Mouse (Mus musculus): ENCODE measurements around the gene Yipf2. TPM values are rescaled to one million over a fixed set of nuclear protein-coding genes. Genes with fewer than 3 reads are reported as not detected.

The Yipf2 gene
- total and polyA plus RNA-seq, 3 experiments: 16.6 to 21.2 (median 17.5) TPM

DNA sequence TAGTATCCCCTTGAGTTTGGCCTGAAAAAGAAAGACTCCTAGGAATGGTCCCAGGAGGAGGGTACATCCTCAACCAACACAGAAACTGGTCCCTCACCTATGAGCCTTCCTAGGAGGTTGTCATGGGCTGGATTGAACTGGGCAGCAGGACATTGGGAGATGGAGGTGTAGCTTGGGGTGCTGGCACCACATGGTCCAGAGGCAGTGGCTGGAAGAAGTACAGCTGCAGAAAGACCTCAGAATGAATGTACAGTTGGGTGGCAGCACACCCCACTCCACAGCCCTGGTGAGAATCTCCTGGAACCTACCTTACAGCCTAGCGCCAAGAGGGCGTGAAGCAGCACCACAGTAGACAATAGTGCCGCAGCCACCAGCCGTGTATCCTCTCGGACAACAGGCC, 3.1 kb downstream of the Yipf2 start:
- dilution Hi-C loops (cut with MboI; ENCODE audit: extremely low pct_ligation_motif_present, extremely low pct_unique_long_range_greater_than_20kb, low sequenced_read_pairs): no loop called here
- in situ Hi-C loops (cut with MboI; ENCODE audit: low pct_ligation_motif_present, low pct_unique_long_range_greater_than_20kb, low sequenced_read_pairs): no loop called here
- no peak for DNase-seq (ENCODE audit: extremely low read depth)
- H3K36me3 ChIP-seq (replicated peaks in 1 of 2; ENCODE audit: control insufficient read depth in 1 of 2, insufficient read depth in 1 of 2, low read length in 1 of 2): peaks cover 54 to 65% of the 10 kb centered on the region in 2 experiments
- H3K27me3 ChIP-seq (replicated peaks): no peaks in the 10 kb centered on the region
- no peak for TF ChIP-seq POLR2AphosphoS2 (IDR thresholded peaks at IDR 0.05; ENCODE audit: low read depth, low read length)
- TF ChIP-seq POLR2A (IDR thresholded peaks at IDR 0.05; ENCODE audit: low read depth, low read length): 0 out of 2 replicates have a peak, but pooled peaks have one; percentile 3
- TF ChIP-seq ZMIZ1 (IDR thresholded peaks at IDR 0.05; ENCODE audit: low read depth, low read length): peak; percentile 27; the same call in 1 of the 2 replicates
- peaks cover 14% of the 10 kb centered on the region for H3K79me2 ChIP-seq (replicated peaks; ENCODE audit: control insufficient read depth, extremely low read depth, insufficient read depth, poor library complexity, severe bottlenecking)
- peaks cover 12 to 55% of the 10 kb centered on the region in 2 experiments for H3K4me1 ChIP-seq (ENCODE audit: control insufficient read depth in 1 of 2, insufficient read depth in 2 of 2)
- H3K9ac ChIP-seq (ENCODE audit: insufficient read depth, low read depth): no peak overlapping the region
- H3K4me2 ChIP-seq (ENCODE audit: insufficient read depth, low read depth, poor library complexity, severe bottlenecking): no peak overlapping the region
- H3K4me3 ChIP-seq (replicated peaks in 1 of 3; ENCODE audit: low read depth in 2 of 3, low read length in 2 of 3, poor library complexity in 1 of 3): no peak overlapping the region
- H3K9me3 ChIP-seq (replicated peaks; ENCODE audit: low read length): no peaks in the 10 kb centered on the region
- no peak overlapping the region for H3K27ac ChIP-seq (ENCODE audit: insufficient read depth, low read depth)

- dilution Hi-C loops (cut with MboI; ENCODE audit: extremely low pct_ligation_motif_present, extremely low pct_unique_long_range_greater_than_20kb, low sequenced_read_pairs): no loop called here
- no peak for DNase-seq (ENCODE audit: extremely low read depth)
- H3K4me3 ChIP-seq (replicated peaks in 1 of 3; ENCODE audit: low read depth in 2 of 3, low read length in 2 of 3, poor library complexity in 1 of 3): no peak overlapping the region
- in situ Hi-C loops (cut with MboI; ENCODE audit: low pct_ligation_motif_present, low pct_unique_long_range_greater_than_20kb, low sequenced_read_pairs): no loop called here
- no peak overlapping the region for H3K27ac ChIP-seq (ENCODE audit: insufficient read depth, low read depth)
- peaks cover 62 to 77% of the 10 kb centered on the region in 2 experiments for H3K36me3 ChIP-seq (replicated peaks in 1 of 2; ENCODE audit: control insufficient read depth in 1 of 2, insufficient read depth in 1 of 2, low read length in 1 of 2)
- no peak overlapping the region for H3K9ac ChIP-seq (ENCODE audit: insufficient read depth, low read depth)
- H3K27me3 ChIP-seq (replicated peaks): no peaks in the 10 kb centered on the region
- H3K9me3 ChIP-seq (replicated peaks; ENCODE audit: low read length): no peaks in the 10 kb centered on the region
- peaks cover 12 to 44% of the 10 kb centered on the region in 2 experiments for H3K4me1 ChIP-seq (ENCODE audit: control insufficient read depth in 1 of 2, insufficient read depth in 2 of 2)
- no peak overlapping the region for H3K4me2 ChIP-seq (ENCODE audit: insufficient read depth, low read depth, poor library complexity, severe bottlenecking)
- peaks cover 2% of the 10 kb centered on the region; the same call in 1 of the 2 replicates for H3K79me2 ChIP-seq (replicated peaks; ENCODE audit: control insufficient read depth, extremely low read depth, insufficient read depth, poor library complexity, severe bottlenecking)
- no peak for TF ChIP-seq ZC3H11A (IDR thresholded peaks at IDR 0.05; ENCODE audit: low read depth, low read length)
- TF ChIP-seq EP300 (IDR thresholded peaks at IDR 0.05; ENCODE audit: low read length): no peak
- TF ChIP-seq USF2 (conservative IDR thresholded peaks at IDR 0.05; ENCODE audit: low read depth, low read length): no peak
- TF ChIP-seq ZMIZ1 (IDR thresholded peaks at IDR 0.05; ENCODE audit: low read depth, low read length): no peak
- TF ChIP-seq POLR2A (IDR thresholded peaks at IDR 0.05; ENCODE audit: low read depth, low read length): 0 out of 2 replicates have a peak, but pooled peaks have one; percentile 4
Observed at GRCm38 (mm10) chr9:21588350-21588749, 4.3 kb downstream of the Yipf2 start.

DNA sequence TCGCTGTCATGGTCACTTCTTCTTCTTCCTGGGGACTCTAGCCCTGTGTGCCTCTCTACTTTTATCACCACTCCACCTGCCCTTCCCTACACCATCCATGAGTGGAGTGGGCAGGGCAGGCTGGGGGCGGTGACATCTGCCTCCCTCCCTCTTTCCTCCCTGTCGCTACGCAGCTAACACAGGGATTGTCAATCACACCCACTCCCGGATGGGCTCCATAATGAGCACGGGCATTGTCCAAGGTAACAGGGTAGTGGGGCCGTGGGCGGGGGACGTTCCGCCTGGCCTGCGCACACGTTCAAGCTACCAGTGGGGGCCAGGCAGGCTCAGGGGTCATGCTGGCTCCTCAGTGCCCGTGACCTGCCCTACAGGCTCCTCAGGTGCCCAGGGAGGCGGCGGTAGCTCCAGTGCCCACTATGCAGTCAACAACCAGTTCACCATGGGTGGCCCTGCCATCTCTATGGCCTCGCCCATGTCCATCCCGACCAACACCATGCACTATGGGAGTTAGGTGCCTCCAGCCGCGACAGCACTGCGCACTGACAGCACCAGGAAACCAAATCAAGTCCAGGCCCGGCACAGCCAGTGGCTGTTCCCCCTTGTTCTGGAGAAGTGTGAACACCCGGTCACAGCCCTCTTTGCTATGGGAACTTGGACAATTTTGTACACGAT, 4.8 kb downstream of the Yipf2 start:
- dilution Hi-C loops (cut with MboI; ENCODE audit: extremely low pct_ligation_motif_present, extremely low pct_unique_long_range_greater_than_20kb, low sequenced_read_pairs): no loop called here
- peaks cover 67 to 83% of the 10 kb centered on the region in 2 experiments for H3K36me3 ChIP-seq (replicated peaks in 1 of 2; ENCODE audit: control insufficient read depth in 1 of 2, insufficient read depth in 1 of 2, low read length in 1 of 2)
- no peak overlapping the region for H3K4me2 ChIP-seq (ENCODE audit: insufficient read depth, low read depth, poor library complexity, severe bottlenecking)

More for the DNA sequence above, 4.8 kb downstream of the Yipf2 start:
- H3K4me1 ChIP-seq (ENCODE audit: control insufficient read depth in 1 of 2, insufficient read depth in 2 of 2): peaks cover 12 to 44% of the 10 kb centered on the region in 2 experiments
- DNase-seq (ENCODE audit: extremely low read depth): no peak
- H3K27ac ChIP-seq (ENCODE audit: insufficient read depth, low read depth): no peak overlapping the region
- TF ChIP-seq POLR2A (IDR thresholded peaks at IDR 0.05; ENCODE audit: low read depth, low read length) (peak; percentile 7; the same call in 1 of the 2 replicates), E2F4 (IDR thresholded peaks at IDR 0.05; ENCODE audit: insufficient replicate concordance, low read depth, low read length) (no peak)
- no peaks in the 10 kb centered on the region for H3K27me3 ChIP-seq (replicated peaks)
- in situ Hi-C loops (cut with MboI; ENCODE audit: low pct_ligation_motif_present, low pct_unique_long_range_greater_than_20kb, low sequenced_read_pairs): no loop called here
- no peaks in the 10 kb centered on the region for H3K9me3 ChIP-seq (replicated peaks; ENCODE audit: low read length)
- no peaks in the 10 kb centered on the region for H3K79me2 ChIP-seq (replicated peaks; ENCODE audit: control insufficient read depth, extremely low read depth, insufficient read depth, poor library complexity, severe bottlenecking)
- H3K9ac ChIP-seq (ENCODE audit: insufficient read depth, low read depth): no peak overlapping the region
- no peak overlapping the region for H3K4me3 ChIP-seq (replicated peaks in 1 of 3; ENCODE audit: low read depth in 2 of 3, low read length in 2 of 3, poor library complexity in 1 of 3)

Measured in CH12.LX (cell line).